Mouse (Mus musculus): ENCODE results near the gene Sprr2b. TPM values are rescaled to one million over a fixed set of nuclear protein-coding genes. Genes with fewer than 3 reads are reported as not detected.
"Not testable (repeated sequence)": the region's sequence is repeated elsewhere in the genome, so short reads cannot be mapped to it uniquely, and the experiment has no call there.

Sprr2b gene
- total RNA-seq (2012; rRNA removed): not detected in 2 replicates

DNA sequence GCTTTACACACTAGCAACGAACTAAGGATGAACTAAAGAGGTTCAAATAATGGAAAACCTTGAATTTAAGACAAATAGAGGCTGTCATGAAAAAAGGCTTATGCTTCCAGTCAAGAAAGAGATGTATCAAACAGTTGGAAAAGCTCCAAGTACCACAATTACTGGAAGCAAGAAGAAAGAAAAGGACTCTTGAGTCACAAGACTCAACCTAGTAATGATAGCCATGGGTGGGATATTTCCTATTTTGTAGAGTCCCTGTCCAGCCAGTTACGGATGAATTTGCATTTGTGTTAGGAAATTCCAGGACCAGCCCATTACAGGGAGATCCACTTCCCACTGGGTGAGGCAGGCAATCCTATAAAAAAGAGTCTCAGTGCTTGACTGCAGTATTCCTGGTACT, at the start of gene Sprr2b:
TSS of gene Sprr2b (plus strand) at position 301 of the 400 bp plus-strand sequence.
- Histone ChIP-seq H3K9ac (ENCODE audit: insufficient read depth, low read depth, low read length, poor library complexity, severe bottlenecking) (no peak within 1 kb of the TSS), H3K4me3 (ENCODE audit: insufficient read depth in 1 of 2, low read depth in 1 of 2, low read length in 2 of 2, poor library complexity in 1 of 2, severe bottlenecking in 1 of 2) (no peak within 1 kb of the TSS), H3K9me3 (ENCODE audit: control insufficient read depth, insufficient read depth, low read depth, low read length) (no peaks in the 10 kb centered on the region), H3K4me1 (ENCODE audit: control insufficient read depth in 2 of 2, insufficient read depth in 2 of 2, low read length in 2 of 2, poor library complexity in 1 of 2) (no peaks in the 10 kb centered on the region), H3K36me3 (ENCODE audit: control insufficient read depth, insufficient read depth, low read length, poor library complexity, severe bottlenecking) (no peaks in the 10 kb centered on the region), H3K27ac (ENCODE audit: insufficient read depth, low read depth, low read length, poor library complexity, severe bottlenecking) (no peak within 1 kb of the TSS)
- in situ Hi-C loops (cut with MboI; ENCODE audit: low sequenced_read_pairs in 2 of 2, unreplicated experiment in 2 of 2): no loop called here
- TF ChIP-seq ZNF384 (IDR thresholded peaks at IDR 0.05; ENCODE audit: low read depth, low read length) (no peak), ZC3H11A (IDR thresholded peaks at IDR 0.05; ENCODE audit: borderline replicate concordance, low read depth, low read length) (no peak), MAFK (IDR thresholded peaks at IDR 0.05; ENCODE audit: insufficient read depth, low read depth, low read length) (no peak), HCFC1 (IDR thresholded peaks at IDR 0.05; ENCODE audit: borderline replicate concordance, insufficient read depth, low read length) (no peak), CHD2 (IDR thresholded peaks at IDR 0.05; ENCODE audit: low read depth, low read length) (no peak)
- DNase-seq (ENCODE audit: low read depth, low spot score): no peak

GRCm38 (mm10) chr3:92271414-92271985, 44.9 kb upstream of the Sprr2b start:
- in situ Hi-C loops (cut with MboI; ENCODE audit: low sequenced_read_pairs in 2 of 2, unreplicated experiment in 2 of 2); H3K27ac ChIP-seq (ENCODE audit: insufficient read depth, low read depth, low read length, poor library complexity, severe bottlenecking); H3K36me3 ChIP-seq (ENCODE audit: control insufficient read depth, insufficient read depth, low read length, poor library complexity, severe bottlenecking); DNase-seq (ENCODE audit: low read depth, low spot score); H3K4me3 ChIP-seq (ENCODE audit: insufficient read depth in 1 of 2, low read depth in 1 of 2, low read length in 2 of 2, poor library complexity in 1 of 2, severe bottlenecking in 1 of 2); H3K4me1 ChIP-seq (ENCODE audit: control insufficient read depth in 2 of 2, insufficient read depth in 2 of 2, low read length in 2 of 2, poor library complexity in 1 of 2); H3K9me3 ChIP-seq (ENCODE audit: control insufficient read depth, insufficient read depth, low read depth, low read length); H3K9ac ChIP-seq (ENCODE audit: insufficient read depth, low read depth, low read length, poor library complexity, severe bottlenecking): not testable (repeated sequence)

GRCm38 (mm10) chr3:92273504-92273903, 42.9 kb upstream of the Sprr2b start:
- DNase-seq (ENCODE audit: low read depth, low spot score); H3K9me3 ChIP-seq (ENCODE audit: control insufficient read depth, insufficient read depth, low read depth, low read length); H3K4me1 ChIP-seq (ENCODE audit: control insufficient read depth in 2 of 2, insufficient read depth in 2 of 2, low read length in 2 of 2, poor library complexity in 1 of 2); H3K36me3 ChIP-seq (ENCODE audit: control insufficient read depth, insufficient read depth, low read length, poor library complexity, severe bottlenecking); H3K9ac ChIP-seq (ENCODE audit: insufficient read depth, low read depth, low read length, poor library complexity, severe bottlenecking); H3K4me3 ChIP-seq (ENCODE audit: insufficient read depth in 1 of 2, low read depth in 1 of 2, low read length in 2 of 2, poor library complexity in 1 of 2, severe bottlenecking in 1 of 2); H3K27ac ChIP-seq (ENCODE audit: insufficient read depth, low read depth, low read length, poor library complexity, severe bottlenecking); in situ Hi-C loops (cut with MboI; ENCODE audit: low sequenced_read_pairs in 2 of 2, unreplicated experiment in 2 of 2): not testable (repeated sequence)

DNA sequence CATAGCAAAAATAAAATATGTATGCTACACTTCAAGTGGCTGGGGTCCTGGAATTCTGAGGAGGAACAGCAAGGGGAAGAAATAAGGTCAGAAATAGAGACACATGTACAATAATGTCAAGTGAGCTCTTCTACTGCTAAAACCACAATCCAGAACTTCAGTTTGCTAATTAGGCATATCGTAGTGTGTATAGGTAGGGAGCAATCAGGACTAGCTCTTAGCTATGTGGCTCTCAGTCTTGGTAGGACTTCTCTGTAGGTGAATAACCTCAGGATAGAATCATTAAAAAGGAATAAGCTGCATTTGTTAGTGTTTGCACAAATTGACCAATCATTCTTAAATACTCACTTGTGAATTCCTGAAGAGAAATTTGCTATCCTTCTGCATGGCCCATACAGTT, 42.4 kb upstream of the Sprr2b start:
- H3K27ac ChIP-seq (ENCODE audit: insufficient read depth, low read depth, low read length, poor library complexity, severe bottlenecking); DNase-seq (ENCODE audit: low read depth, low spot score); in situ Hi-C loops (cut with MboI; ENCODE audit: low sequenced_read_pairs in 2 of 2, unreplicated experiment in 2 of 2); H3K36me3 ChIP-seq (ENCODE audit: control insufficient read depth, insufficient read depth, low read length, poor library complexity, severe bottlenecking); H3K4me1 ChIP-seq (ENCODE audit: control insufficient read depth in 2 of 2, insufficient read depth in 2 of 2, low read length in 2 of 2, poor library complexity in 1 of 2); H3K9ac ChIP-seq (ENCODE audit: insufficient read depth, low read depth, low read length, poor library complexity, severe bottlenecking); H3K9me3 ChIP-seq (ENCODE audit: control insufficient read depth, insufficient read depth, low read depth, low read length); H3K4me3 ChIP-seq (ENCODE audit: insufficient read depth in 1 of 2, low read depth in 1 of 2, low read length in 2 of 2, poor library complexity in 1 of 2, severe bottlenecking in 1 of 2): not testable (repeated sequence)

DNA sequence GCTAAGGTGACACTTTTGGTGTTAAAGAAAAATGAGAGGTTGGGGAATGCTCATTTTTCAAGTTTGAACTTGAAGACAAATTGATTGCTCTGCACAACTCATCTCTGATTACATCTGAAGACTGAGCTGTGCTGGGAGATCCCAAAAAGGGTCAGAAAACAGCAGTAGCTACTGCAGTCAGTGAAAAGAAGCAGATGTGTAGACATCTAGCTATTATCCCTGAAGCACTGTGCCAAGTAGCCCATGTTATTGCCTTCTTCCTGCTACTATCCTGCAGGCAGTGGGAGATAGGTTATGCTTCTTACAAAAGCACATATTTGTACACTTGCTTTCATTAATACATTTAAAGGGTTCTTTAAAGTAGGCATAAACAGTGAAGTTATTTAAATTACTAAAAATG, 36.8 kb upstream of the Sprr2b start:
- H3K4me1 ChIP-seq (ENCODE audit: control insufficient read depth in 2 of 2, insufficient read depth in 2 of 2, low read length in 2 of 2, poor library complexity in 1 of 2); H3K9ac ChIP-seq (ENCODE audit: insufficient read depth, low read depth, low read length, poor library complexity, severe bottlenecking); H3K36me3 ChIP-seq (ENCODE audit: control insufficient read depth, insufficient read depth, low read length, poor library complexity, severe bottlenecking); H3K4me3 ChIP-seq (ENCODE audit: insufficient read depth in 1 of 2, low read depth in 1 of 2, low read length in 2 of 2, poor library complexity in 1 of 2, severe bottlenecking in 1 of 2); DNase-seq (ENCODE audit: low read depth, low spot score); H3K9me3 ChIP-seq (ENCODE audit: control insufficient read depth, insufficient read depth, low read depth, low read length); in situ Hi-C loops (cut with MboI; ENCODE audit: low sequenced_read_pairs in 2 of 2, unreplicated experiment in 2 of 2); H3K27ac ChIP-seq (ENCODE audit: insufficient read depth, low read depth, low read length, poor library complexity, severe bottlenecking): not testable (repeated sequence)

- H3K4me1 ChIP-seq (ENCODE audit: control insufficient read depth in 2 of 2, insufficient read depth in 2 of 2, low read length in 2 of 2, poor library complexity in 1 of 2); H3K9me3 ChIP-seq (ENCODE audit: control insufficient read depth, insufficient read depth, low read depth, low read length); in situ Hi-C loops (cut with MboI; ENCODE audit: low sequenced_read_pairs in 2 of 2, unreplicated experiment in 2 of 2); H3K9ac ChIP-seq (ENCODE audit: insufficient read depth, low read depth, low read length, poor library complexity, severe bottlenecking); H3K4me3 ChIP-seq (ENCODE audit: insufficient read depth in 1 of 2, low read depth in 1 of 2, low read length in 2 of 2, poor library complexity in 1 of 2, severe bottlenecking in 1 of 2); DNase-seq (ENCODE audit: low read depth, low spot score); H3K27ac ChIP-seq (ENCODE audit: insufficient read depth, low read depth, low read length, poor library complexity, severe bottlenecking); H3K36me3 ChIP-seq (ENCODE audit: control insufficient read depth, insufficient read depth, low read length, poor library complexity, severe bottlenecking): not testable (repeated sequence)
These were observed 35.3 kb upstream of the Sprr2b start for GRCm38 (mm10) chr3:92280963-92281606.

DNA sequence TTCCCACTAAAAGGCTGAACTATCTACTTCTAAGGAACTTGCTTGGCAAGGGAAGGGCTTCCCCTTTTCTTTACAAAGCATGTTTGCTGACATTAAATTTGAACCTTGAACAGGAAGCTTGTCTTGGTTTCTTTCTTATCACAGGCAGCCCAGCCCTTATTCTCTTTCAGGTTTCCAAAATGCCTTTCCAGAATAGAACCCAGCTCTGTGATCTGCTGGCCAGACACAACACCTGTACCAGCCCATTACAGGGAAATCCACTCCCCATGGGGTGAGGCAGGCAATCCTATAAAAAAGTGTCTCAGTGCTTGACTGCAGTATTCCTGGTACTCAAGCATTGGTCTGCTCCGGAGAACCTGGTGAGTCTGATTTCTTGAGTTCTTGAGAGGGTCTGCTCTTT, 31.3 kb upstream of the Sprr2b start, which contains the start of gene Sprr2a3:
TSS of gene Sprr2a3 (plus strand) at position 317 of the 400 bp plus-strand sequence.
- DNase-seq (ENCODE audit: low read depth, low spot score); in situ Hi-C loops (cut with MboI; ENCODE audit: low sequenced_read_pairs in 2 of 2, unreplicated experiment in 2 of 2): not testable (repeated sequence)

More for the DNA sequence above, 31.3 kb upstream of the Sprr2b start, which contains the start of gene Sprr2a3:
- H3K4me3 ChIP-seq (ENCODE audit: insufficient read depth in 1 of 2, low read depth in 1 of 2, low read length in 2 of 2, poor library complexity in 1 of 2, severe bottlenecking in 1 of 2); H3K27ac ChIP-seq (ENCODE audit: insufficient read depth, low read depth, low read length, poor library complexity, severe bottlenecking); H3K9me3 ChIP-seq (ENCODE audit: control insufficient read depth, insufficient read depth, low read depth, low read length); H3K9ac ChIP-seq (ENCODE audit: insufficient read depth, low read depth, low read length, poor library complexity, severe bottlenecking); H3K36me3 ChIP-seq (ENCODE audit: control insufficient read depth, insufficient read depth, low read length, poor library complexity, severe bottlenecking); H3K4me1 ChIP-seq (ENCODE audit: control insufficient read depth in 2 of 2, insufficient read depth in 2 of 2, low read length in 2 of 2, poor library complexity in 1 of 2): not testable (repeated sequence)
